Mouse (Mus musculus): ENCODE data around the gene Usp25. TPM values are rescaled to one million over a fixed set of nuclear protein-coding genes. Genes with fewer than 3 reads are reported as not detected.

Gene Usp25
- polyA plus RNA-seq, 1 experiment from 2014 or later, result 10.9 TPM

GRCm38 (mm10) chr16:77093526-77093925 lies 80.0 kb downstream of the Usp25 start:
- no peak for ATAC-seq
- 86% methylated on average over 9 of the region's 9 CpGs for WGBS

GRCm38 (mm10) chr16:77095017-77095551 lies 81.6 kb downstream of the Usp25 start:
- ATAC-seq, result no peak

More at GRCm38 (mm10) chr16:77093526-77093925, 80.0 kb downstream of the Usp25 start:
- Histone ChIP-seq H3K36me3 (ENCODE audit: control insufficient read depth, insufficient read depth, low read length) (peaks cover 4% of the 10 kb centered on the region; the same call in 1 of the 2 replicates), H3K4me2 (ENCODE audit: low read length) (no peak overlapping the region), H3K27me3 (replicated peaks; ENCODE audit: control insufficient read depth, insufficient read depth, low read length) (no peaks in the 10 kb centered on the region), H3K9ac (ENCODE audit: low read length) (no peak overlapping the region), H3K4me1 (ENCODE audit: control insufficient read depth, insufficient read depth, low read length) (no peaks in the 10 kb centered on the region), H3K4me3 (ENCODE audit: low read depth, low read length) (no peak overlapping the region), H3K27ac (ENCODE audit: low read depth, low read length) (no peak overlapping the region), H3K9me3 (replicated peaks; ENCODE audit: control insufficient read depth, low read length) (no peaks in the 10 kb centered on the region)
- DNase-seq (ENCODE audit: low spot score), result no peak

GRCm38 (mm10) chr16:77099018-77099869 lies 85.7 kb downstream of the Usp25 start:
- DNase-seq (ENCODE audit: low spot score) (peak; percentile 95), ATAC-seq (peak; percentile 91)
- Histone ChIP-seq H3K9me3 (replicated peaks; ENCODE audit: control insufficient read depth, low read length) (no peaks in the 10 kb centered on the region), H3K36me3 (ENCODE audit: control insufficient read depth, insufficient read depth, low read length) (0 out of 2 replicates have a peak, but pooled peaks cover 5% of the 10 kb centered on the region), H3K27ac (ENCODE audit: low read depth, low read length) (0 out of 2 replicates have a peak overlapping the region, but pooled peaks have one; percentile 33), H3K4me1 (ENCODE audit: control insufficient read depth, insufficient read depth, low read length) (peaks cover 6% of the 10 kb centered on the region; the same call in 1 of the 2 replicates), H3K27me3 (replicated peaks; ENCODE audit: control insufficient read depth, insufficient read depth, low read length) (no peaks in the 10 kb centered on the region), H3K4me3 (ENCODE audit: low read depth, low read length) (no peak overlapping the region), H3K4me2 (ENCODE audit: low read length) (no peak overlapping the region), H3K9ac (ENCODE audit: low read length) (no peak overlapping the region)
- 27% methylated on average over 8 of the region's 8 CpGs for WGBS

More at GRCm38 (mm10) chr16:77095017-77095551, 81.6 kb downstream of the Usp25 start:
- Histone ChIP-seq H3K9me3 (replicated peaks; ENCODE audit: control insufficient read depth, low read length) (no peaks in the 10 kb centered on the region), H3K4me2 (ENCODE audit: low read length) (no peak overlapping the region), H3K36me3 (ENCODE audit: control insufficient read depth, insufficient read depth, low read length) (peaks cover 4% of the 10 kb centered on the region; the same call in 1 of the 2 replicates), H3K4me3 (ENCODE audit: low read depth, low read length) (no peak overlapping the region), H3K4me1 (ENCODE audit: control insufficient read depth, insufficient read depth, low read length) (peaks cover 6% of the 10 kb centered on the region; the same call in 1 of the 2 replicates), H3K27ac (ENCODE audit: low read depth, low read length) (no peak overlapping the region), H3K27me3 (replicated peaks; ENCODE audit: control insufficient read depth, insufficient read depth, low read length) (no peaks in the 10 kb centered on the region), H3K9ac (ENCODE audit: low read length) (no peak overlapping the region)
- DNase-seq (ENCODE audit: low spot score), result no peak
- WGBS, result 93% methylated on average over 7 of the region's 7 CpGs

- 90% methylated on average over 5 of the region's 5 CpGs for WGBS
- Histone ChIP-seq H3K4me1 (ENCODE audit: control insufficient read depth, insufficient read depth, low read length) (peaks cover 5% of the 10 kb centered on the region; the same call in 1 of the 2 replicates), H3K27me3 (replicated peaks; ENCODE audit: control insufficient read depth, insufficient read depth, low read length) (no peaks in the 10 kb centered on the region), H3K9ac (ENCODE audit: low read length) (no peak overlapping the region), H3K27ac (ENCODE audit: low read depth, low read length) (no peak overlapping the region), H3K9me3 (replicated peaks; ENCODE audit: control insufficient read depth, low read length) (no peaks in the 10 kb centered on the region), H3K4me2 (ENCODE audit: low read length) (no peak overlapping the region), H3K4me3 (ENCODE audit: low read depth, low read length) (no peak overlapping the region), H3K36me3 (ENCODE audit: control insufficient read depth, insufficient read depth, low read length) (0 out of 2 replicates have a peak, but pooled peaks cover 5% of the 10 kb centered on the region)
- DNase-seq (ENCODE audit: low spot score) (no peak), ATAC-seq (no peak)
These were observed 90.2 kb downstream of the Usp25 start for GRCm38 (mm10) chr16:77103637-77104264.

- 95% methylated on average over 1 of the region's 1 CpGs for WGBS
- Histone ChIP-seq H3K27ac (ENCODE audit: low read depth, low read length) (no peak overlapping the region), H3K4me1 (ENCODE audit: control insufficient read depth, insufficient read depth, low read length) (no peaks in the 10 kb centered on the region), H3K4me2 (ENCODE audit: low read length) (no peak overlapping the region), H3K4me3 (ENCODE audit: low read depth, low read length) (no peak overlapping the region), H3K9ac (ENCODE audit: low read length) (no peak overlapping the region), H3K27me3 (replicated peaks; ENCODE audit: control insufficient read depth, insufficient read depth, low read length) (no peaks in the 10 kb centered on the region), H3K9me3 (replicated peaks; ENCODE audit: control insufficient read depth, low read length) (no peaks in the 10 kb centered on the region), H3K36me3 (ENCODE audit: control insufficient read depth, insufficient read depth, low read length) (peaks cover 13% of the 10 kb centered on the region)
- DNase-seq (ENCODE audit: low spot score) (no peak), ATAC-seq (no peak)
These were observed 97.8 kb downstream of the Usp25 start for GRCm38 (mm10) chr16:77111268-77111667.

GRCm38 (mm10) chr16:77125908-77126307 lies 112.4 kb downstream of the Usp25 start:
- no peaks in the 10 kb centered on the region for H3K27me3 ChIP-seq (replicated peaks; ENCODE audit: control insufficient read depth, insufficient read depth, low read length)
- H3K4me2 ChIP-seq (ENCODE audit: low read length), result no peak overlapping the region
- WGBS, result 79% methylated on average over 1 of the region's 1 CpGs
- ATAC-seq, result no peak
- peak; percentile 22 for DNase-seq (ENCODE audit: low spot score)
- H3K4me3 ChIP-seq (ENCODE audit: low read depth, low read length), result no peak overlapping the region
- no peaks in the 10 kb centered on the region for H3K9me3 ChIP-seq (replicated peaks; ENCODE audit: control insufficient read depth, low read length)
- no peaks in the 10 kb centered on the region for H3K4me1 ChIP-seq (ENCODE audit: control insufficient read depth, insufficient read depth, low read length)
- no peak overlapping the region for H3K9ac ChIP-seq (ENCODE audit: low read length)
- no peak overlapping the region for H3K27ac ChIP-seq (ENCODE audit: low read depth, low read length)
- H3K36me3 ChIP-seq (ENCODE audit: control insufficient read depth, insufficient read depth, low read length), result no peaks in the 10 kb centered on the region

- Histone ChIP-seq H3K27ac (ENCODE audit: low read depth, low read length) (no peak overlapping the region), H3K27me3 (replicated peaks; ENCODE audit: control insufficient read depth, insufficient read depth, low read length) (no peaks in the 10 kb centered on the region), H3K4me3 (ENCODE audit: low read depth, low read length) (no peak overlapping the region), H3K4me2 (ENCODE audit: low read length) (no peak overlapping the region), H3K9me3 (replicated peaks; ENCODE audit: control insufficient read depth, low read length) (no peaks in the 10 kb centered on the region), H3K36me3 (ENCODE audit: control insufficient read depth, insufficient read depth, low read length) (no peaks in the 10 kb centered on the region), H3K4me1 (ENCODE audit: control insufficient read depth, insufficient read depth, low read length) (no peaks in the 10 kb centered on the region), H3K9ac (ENCODE audit: low read length) (no peak overlapping the region)
- WGBS, result 29% methylated on average over 5 of the region's 5 CpGs
- ATAC-seq (peak; percentile 64), DNase-seq (ENCODE audit: low spot score) (peak; percentile 90)
These were observed 115.2 kb downstream of the Usp25 start for GRCm38 (mm10) chr16:77128683-77129082.

GRCm38 (mm10) chr16:77133055-77133454 lies 119.5 kb downstream of the Usp25 start:
- no peaks in the 10 kb centered on the region for H3K4me1 ChIP-seq (ENCODE audit: control insufficient read depth, insufficient read depth, low read length)
- H3K9ac ChIP-seq (ENCODE audit: low read length), result no peak overlapping the region
- H3K36me3 ChIP-seq (ENCODE audit: control insufficient read depth, insufficient read depth, low read length), result no peaks in the 10 kb centered on the region
- H3K4me3 ChIP-seq (ENCODE audit: low read depth, low read length), result no peak overlapping the region
- no peaks in the 10 kb centered on the region for H3K9me3 ChIP-seq (replicated peaks; ENCODE audit: control insufficient read depth, low read length)
- no peaks in the 10 kb centered on the region for H3K27me3 ChIP-seq (replicated peaks; ENCODE audit: control insufficient read depth, insufficient read depth, low read length)
- no peak for DNase-seq (ENCODE audit: low spot score)
- 94% methylated on average over 5 of the region's 5 CpGs for WGBS
- ATAC-seq, result no peak
- no peak overlapping the region for H3K27ac ChIP-seq (ENCODE audit: low read depth, low read length)
- no peak overlapping the region for H3K4me2 ChIP-seq (ENCODE audit: low read length)

Data from forebrain, embryonic 14.5 days (tissue).